Mouse (Mus musculus): ENCODE results near the gene Myo9b.
"Not testable (repeated sequence)": the region's sequence is repeated elsewhere in the genome, so short reads cannot be mapped to it uniquely, and the experiment has no call there.

Myo9b gene

DNA sequence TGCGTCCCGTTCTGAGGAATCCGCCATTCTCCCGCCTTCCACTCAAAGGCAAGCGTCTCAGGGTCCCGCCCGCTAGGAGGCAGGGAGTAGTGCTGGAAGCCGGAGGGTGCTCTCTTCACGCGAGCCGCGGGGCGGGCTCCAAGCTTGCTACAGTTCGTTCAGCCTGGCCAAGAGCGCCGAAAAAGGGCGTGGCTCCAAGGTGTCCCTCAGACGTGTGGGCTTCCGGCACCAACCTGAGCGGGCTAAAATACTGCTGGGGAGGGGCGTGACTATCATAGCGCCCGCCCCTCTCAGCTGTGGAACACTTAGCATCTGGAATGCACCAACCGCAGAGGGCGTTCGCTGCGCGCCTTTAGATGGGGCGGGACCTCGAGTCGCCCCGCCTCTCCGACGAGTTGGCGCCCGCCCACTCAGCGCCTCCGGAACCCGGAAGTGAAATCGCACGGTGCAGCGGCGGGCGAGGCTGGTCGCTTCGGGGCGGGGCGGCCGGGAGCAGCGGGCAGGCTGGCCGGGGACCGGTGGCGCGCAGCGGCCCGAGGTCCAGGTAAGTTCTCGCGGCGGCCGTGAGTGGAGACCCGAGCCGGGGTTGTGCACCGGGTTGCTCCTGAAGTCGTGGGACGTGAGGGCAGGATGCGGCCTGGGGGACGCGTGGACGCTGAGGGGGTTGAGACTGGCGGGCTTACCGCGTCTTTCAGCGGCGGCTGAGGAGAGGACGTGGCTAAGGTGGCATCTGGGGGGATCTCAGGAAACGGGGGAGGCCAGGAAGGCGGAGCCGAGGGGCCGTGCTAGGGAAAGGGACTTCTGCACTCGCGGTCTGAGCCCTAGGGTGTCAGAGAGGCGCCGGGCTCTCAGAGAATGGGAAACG lies at the start of gene Myo9b, which contains the start of gene Haus8:
Gene Myo9b (plus strand): TSS at position 429 of the 865 bp plus-strand sequence.
Gene Haus8 (minus strand): TSS at position 649 of the 865 bp plus-strand sequence.
- peak; percentile 96 for DNase-seq (ENCODE audit: low read depth, low spot score)

DNA sequence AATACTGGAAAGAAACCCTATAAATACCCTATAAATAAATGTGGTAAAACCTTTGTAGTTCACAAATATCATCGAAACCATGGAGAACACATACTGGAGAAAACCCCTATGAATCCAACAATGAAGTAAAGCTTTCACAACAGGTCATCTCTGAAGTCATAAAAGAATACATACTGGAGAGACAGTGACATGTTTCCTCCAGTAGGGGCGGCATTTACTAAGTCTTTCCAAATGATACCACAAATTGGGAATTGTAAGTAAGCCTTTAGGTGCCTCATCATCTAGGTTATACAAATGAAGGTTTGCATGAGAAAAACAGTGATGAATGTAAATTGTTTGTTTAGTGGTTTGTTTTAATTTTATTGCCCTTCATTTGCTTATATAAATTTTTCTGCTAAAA lies 48.0 kb upstream of the Myo9b start:
- no peak for DNase-seq (ENCODE audit: low read depth, low spot score)

DNA sequence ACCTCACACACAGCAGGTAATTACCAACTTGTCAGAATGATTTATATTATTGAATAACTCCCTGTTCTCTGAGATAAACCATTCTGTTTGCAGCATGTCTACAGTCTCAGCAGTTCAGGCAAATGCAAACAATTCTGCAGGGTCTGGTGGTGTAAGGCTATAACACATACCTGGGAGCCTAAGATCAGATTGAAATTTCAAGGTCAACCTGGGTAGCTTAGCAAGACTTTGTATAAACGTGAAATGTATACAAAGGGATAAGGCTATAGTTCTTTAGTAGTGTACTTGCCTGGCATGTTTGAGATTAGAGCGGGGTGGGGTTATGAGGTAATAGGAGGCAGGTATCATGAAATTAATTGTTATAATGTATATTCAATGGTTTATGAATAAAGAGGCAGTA lies 29.8 kb upstream of the Myo9b start:
- DNase-seq (ENCODE audit: low read depth, low spot score) = no peak

DNA sequence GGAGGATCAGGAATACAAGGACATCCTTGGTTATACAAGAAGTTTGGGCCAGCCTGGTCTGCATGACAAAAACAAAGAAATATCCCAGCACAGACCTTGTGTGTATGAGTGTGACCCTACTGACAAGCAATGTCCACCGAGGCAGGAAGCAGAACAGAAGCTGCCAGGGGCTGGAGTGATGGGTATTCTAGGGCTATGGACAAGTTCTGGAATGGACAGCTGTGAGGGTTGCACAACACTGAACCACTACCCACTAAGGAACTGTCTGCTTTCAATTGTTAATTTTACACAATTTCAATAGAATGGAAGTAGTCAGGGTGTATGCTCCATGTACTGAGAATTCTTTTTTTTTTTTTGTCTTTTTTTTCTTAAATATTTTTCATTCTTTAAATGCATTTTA lies 24.3 kb upstream of the Myo9b start:
- DNase-seq (ENCODE audit: low read depth, low spot score) = no peak

DNA sequence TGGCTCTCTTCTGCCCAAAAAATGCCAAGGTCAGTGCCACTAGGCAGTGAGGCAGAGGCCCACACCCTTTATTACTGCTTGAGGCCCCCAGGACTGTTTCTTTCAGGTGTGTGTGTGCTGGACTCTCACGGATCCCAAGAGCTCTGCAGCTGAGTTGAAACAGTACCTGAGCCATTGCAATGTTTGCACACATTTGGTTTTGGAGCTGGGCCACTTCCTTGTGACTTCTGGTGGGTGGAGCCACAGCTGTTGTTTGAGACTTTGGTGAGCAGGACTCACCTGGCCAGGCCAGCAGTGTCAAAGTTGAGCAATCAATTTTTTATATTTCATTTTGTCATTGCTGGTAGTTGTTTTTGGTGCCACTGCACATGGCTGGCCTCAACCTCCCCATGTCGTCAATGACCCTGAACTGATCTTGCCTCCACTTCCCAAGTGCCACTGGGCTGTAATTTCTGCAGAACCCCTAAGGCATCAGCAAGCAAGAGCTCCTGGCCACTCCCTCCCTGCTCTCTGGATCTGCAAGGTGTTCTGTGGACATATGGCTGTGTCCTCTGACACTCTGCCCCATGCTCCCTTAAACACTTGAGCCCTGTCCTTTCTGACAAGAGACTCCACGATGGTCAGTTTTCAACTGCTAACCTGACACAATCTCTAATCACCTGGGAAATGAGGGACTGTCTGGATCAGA lies 15.8 kb upstream of the Myo9b start:
- DNase-seq (ENCODE audit: low read depth, low spot score) = no peak

DNA sequence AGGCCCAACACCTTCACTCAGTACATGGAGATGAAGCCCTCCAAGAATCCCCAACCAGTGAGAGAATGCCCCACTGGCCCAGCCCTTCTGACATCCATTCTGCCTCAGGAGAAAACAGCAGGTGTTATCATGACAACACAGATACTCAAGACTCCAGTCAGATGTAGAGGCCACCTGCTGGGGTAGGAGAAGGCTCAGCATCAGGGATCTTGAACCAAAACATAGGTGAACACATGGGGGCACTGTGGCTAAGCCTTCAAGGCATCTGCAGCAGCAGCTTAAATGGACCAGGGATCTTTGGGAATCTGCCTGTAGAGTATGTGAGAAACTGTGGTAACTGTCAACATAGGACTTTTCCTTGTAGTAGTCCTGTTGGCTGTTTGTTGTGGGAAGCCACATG lies 11.3 kb upstream of the Myo9b start:
- no peak for DNase-seq (ENCODE audit: low read depth, low spot score)

DNA sequence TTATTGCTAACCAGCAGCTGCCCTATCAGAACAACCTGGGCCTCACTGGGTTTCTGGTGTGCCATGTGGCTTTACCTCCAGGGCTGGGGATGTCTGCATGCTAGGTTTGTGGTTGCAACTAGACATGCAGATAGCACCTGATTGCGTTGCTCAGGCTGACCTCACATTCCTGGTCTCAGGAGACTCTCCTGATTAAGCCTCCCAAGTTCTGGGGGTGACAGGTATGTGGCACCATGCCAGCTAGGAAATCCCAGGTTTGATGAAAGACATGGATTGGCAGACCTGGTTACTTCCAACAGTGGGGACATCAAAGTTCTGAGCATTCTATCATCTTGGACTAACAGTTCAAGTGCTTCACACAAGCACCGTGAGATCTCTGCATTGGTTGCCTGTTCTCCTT lies 4.8 kb upstream of the Myo9b start:
- no peak for DNase-seq (ENCODE audit: low read depth, low spot score)

DNA sequence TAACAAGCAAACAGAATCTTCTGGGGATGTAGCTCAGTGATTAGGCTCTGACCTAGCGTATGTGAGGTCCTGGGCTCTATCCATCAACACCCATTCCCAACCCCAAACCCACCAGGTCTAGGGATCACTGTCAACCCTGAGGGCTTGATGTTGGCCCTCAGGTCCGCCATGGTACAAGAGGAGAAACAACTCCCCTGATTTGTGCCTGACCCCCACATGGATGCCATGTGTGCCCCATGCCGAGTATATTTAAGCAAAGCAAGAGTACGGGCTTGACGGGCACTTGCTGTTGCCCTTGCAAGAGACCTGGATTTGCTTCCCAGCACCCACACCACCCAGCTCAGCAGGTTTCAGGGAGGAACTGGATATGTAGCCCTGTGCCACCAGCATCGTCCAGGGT lies 4.2 kb upstream of the Myo9b start:
- DNase-seq (ENCODE audit: low read depth, low spot score) = not testable (repeated sequence)

DNA sequence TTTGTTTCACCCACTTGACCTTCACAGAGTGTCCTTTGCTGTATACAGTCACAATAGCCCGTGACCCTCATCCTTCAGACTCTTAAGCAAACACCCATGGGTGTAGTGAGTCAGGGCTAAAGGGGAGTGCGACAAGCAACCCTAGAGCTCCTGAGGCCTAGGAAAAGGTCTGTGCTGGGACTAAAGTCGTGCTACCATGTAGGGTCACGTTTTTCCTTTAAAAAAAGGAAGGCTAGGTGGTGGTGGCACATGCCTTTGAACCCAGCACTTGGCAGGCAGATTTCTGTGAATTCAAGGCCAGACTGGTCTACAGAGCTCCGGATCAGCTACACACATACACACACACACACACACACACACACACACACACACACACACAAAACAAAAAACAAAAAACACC lies 884 bp upstream of the Myo9b start:
- DNase-seq (ENCODE audit: low read depth, low spot score) = no peak

DNA sequence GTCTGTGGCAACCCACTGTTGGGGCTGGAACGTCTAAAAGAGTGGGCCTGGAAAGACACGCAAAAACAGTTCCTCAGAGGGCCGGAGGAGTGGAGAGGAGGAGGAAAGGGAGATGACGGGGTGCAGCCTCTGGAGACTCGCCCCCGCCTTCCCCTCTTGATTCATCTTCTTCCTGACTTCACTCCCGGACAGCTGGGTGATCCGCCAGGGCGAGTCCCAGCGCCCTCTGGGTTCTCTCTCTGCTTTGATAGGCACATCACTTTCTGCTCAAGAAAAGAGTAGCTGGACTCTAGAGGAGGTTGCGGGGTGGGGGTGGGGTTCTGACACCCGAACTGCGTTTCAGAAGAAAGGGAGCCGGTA lies 617 bp downstream of the Myo9b start:
- DNase-seq (ENCODE audit: low read depth, low spot score) = no peak

DNA sequence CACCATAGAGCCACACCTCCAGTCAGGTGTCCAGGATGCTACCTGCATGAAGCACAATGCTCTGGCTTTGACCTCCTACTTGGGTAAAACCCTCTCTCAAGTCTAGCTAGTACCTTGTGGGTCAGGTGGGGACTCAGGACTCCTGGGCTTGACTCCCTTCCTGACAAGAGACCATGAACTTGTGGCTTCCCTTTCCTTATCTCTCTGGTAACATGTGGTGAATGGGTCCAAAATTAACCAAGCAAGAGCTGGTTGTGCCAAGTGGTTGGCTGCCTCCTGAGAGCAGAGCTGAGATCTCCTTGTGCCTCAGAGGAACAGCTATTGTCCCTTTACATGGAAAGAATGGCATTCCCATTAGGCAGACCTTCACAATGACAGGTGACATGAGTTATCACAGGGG lies 2.0 kb downstream of the Myo9b start:
- DNase-seq (ENCODE audit: low read depth, low spot score) = no peak

DNA sequence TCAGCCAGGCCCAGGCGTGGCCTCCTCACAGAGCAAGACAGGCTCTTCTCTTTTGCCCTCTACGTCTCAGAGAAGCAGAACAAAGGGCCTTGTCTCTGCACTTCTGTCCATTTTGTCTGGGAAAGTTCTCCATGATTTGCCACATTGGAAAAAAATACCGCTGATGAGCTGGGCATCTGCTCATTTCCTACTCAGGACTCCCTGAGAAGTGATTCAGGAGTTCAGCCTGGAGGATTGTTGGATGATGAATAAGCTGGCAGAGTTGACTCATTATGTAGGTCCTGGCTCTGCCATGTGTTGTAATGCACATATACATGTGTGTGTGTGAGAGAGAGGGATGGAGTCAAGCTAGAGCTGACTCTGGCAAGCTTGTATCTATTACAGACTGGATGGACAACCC lies 3.7 kb downstream of the Myo9b start:
- DNase-seq (ENCODE audit: low read depth, low spot score) = no peak

DNA sequence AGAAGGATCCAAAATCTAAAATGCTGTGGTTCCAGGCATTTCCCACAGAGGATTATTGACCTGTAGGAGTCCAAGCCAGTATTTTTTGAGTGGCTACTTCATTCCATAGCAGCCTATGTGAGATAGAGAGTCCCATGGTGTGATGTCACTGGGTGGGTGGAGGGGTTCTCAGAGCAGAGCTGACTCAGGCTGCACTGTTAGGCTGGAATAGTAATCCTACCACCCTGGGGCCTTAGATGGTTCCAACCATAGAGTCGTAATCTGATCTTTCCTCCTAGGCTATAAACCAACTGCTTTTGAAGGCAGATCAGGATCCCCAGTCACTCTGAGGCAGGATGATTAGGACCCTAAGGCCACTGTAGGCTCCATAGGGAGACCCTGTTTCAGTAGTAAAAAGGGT lies 6.9 kb downstream of the Myo9b start:
- DNase-seq (ENCODE audit: low read depth, low spot score) = not testable (repeated sequence)

DNA sequence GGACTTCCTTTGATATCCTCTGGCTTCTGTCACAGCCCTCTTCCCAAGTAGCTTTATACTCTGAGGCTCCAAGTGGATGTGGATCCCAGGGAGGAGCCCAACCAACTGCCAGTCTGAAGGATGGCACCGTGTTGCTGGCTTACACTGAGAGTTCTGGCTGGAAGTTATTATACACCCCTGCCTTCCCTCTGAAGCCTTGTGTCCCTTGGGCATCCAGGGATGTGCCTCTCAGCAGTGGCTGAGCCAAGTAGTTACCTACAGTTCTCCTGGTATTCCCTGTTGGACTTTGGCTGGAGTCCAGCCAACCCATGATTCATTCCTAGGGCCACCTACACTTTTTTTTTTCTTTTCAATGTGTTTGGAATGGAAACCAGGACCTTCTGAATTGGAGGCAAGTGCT lies 9.2 kb downstream of the Myo9b start:
- DNase-seq (ENCODE audit: low read depth, low spot score) = not testable (repeated sequence)

DNA sequence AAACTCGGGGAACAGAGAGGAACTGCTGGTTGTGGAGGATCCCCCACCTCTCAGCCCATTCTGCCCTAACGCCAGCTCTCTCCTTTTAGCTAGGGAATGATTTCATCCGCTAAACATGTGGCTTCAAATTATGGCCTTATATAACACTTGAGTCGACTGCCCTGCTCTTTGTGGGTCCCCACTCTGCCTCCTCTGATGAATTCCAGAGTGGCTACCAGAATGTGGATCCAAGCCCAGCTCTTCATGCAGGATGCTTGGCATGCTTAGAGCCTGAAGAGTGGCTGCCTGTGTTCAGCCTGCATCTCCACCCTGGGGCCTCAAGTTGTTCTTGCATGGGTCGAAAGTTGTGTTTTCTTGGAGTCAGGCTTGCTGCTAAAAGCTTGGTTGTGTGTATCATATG lies 10.1 kb downstream of the Myo9b start:
- no peak for DNase-seq (ENCODE audit: low read depth, low spot score)

DNA sequence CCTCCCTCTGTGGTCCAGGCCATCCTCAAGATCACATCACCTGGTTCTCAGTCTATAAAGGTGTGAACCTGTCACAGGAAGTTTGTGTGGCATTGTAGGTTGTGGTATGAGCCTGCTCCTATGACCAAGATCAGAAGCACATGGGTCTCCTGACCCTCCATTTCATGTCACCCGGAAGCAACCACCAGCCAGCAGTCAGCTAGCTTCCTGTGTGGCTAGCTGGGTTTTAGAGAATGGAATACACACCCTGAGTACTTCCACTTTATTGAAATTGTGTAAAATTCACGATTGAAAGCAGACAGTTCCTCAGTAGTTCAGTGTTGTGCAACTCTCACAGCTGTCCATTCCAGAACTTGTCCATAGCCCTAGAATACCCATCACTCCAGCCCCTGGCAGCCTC lies 13.7 kb downstream of the Myo9b start:
- not testable (repeated sequence) for DNase-seq (ENCODE audit: low read depth, low spot score)

DNA sequence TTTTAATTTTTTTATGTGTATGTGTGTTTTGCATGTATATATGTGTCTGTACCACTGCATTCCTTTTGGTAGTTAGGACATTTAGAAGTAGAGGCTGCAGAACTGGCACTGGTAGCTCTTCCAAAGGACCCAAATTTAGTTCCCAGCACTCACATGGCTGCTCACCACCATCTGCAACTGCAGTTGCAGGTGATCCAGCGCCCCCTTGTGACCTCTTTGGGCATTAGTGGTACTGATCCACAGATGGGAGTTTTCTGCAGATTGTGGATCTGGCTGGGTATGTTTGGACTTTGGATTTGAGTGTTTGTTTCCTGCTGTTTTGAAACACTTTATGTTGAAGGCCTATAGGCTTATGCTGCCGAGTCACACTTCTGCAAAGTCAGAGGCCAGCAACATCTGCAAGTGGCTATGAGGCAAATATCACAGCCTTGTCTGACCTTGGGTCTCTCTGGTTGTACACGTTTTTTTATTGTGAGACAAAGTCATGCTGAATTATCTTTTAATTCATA lies 16.0 kb downstream of the Myo9b start:
- no peak for DNase-seq (ENCODE audit: low read depth, low spot score)

DNA sequence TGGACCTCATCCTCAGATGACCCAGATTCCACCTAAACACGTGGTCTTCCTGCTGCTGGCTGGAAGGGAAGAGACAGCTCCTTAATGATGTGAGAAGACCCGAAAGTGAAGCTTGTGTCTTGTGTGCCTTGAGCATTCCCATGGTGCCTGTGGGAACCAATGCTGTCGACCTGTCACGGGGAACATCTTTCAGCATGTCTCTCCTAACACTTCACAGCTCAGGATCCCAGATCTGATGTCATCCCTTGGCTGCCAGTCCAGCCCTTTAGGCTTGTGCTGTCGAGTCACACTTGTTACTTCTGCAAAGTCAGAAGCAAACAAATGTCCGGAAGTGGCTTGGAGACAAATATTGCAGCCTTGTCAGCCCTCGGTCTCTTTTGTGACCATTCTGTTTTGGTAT lies 16.6 kb downstream of the Myo9b start:
- DNase-seq (ENCODE audit: low read depth, low spot score) = no peak

DNA sequence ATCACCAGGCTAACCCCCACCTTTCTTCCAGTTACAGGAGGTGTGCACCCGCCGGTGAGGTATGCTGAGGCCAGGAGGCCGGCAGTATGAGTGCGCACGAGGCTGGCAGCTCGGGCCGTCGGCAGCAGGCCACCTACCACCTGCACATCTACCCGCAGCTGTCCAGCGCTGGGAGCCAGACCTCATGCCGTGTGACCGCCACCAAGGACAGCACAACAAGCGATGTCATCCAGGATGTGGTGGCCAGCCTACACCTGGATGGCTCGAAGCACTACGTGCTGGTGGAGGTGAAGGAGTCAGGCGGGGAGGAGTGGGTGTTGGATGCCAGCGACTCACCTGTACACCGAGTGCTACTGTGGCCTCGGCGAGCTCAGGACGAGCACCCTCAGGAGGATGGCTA lies 17.7 kb downstream of the Myo9b start:
- DNase-seq (ENCODE audit: low read depth, low spot score) = no peak

DNA sequence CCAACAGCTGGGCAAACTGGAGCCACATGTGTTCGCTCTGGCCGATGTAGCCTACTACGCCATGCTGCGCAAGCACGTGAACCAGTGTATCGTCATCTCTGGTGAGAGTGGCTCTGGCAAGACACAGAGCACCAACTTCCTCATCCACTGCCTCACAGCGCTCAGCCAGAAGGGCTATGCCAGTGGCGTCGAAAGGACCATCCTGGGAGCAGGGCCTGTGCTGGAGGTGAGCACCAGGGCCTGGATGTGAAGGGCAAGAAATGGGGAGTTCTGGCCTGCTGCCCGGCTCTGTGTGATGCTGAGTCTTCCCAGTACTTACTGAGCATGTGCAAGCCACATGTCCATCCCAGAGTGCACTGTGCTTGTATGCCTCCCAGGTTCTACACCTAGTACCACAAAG lies 18.4 kb downstream of the Myo9b start:
- no peak for DNase-seq (ENCODE audit: low read depth, low spot score)

DNA sequence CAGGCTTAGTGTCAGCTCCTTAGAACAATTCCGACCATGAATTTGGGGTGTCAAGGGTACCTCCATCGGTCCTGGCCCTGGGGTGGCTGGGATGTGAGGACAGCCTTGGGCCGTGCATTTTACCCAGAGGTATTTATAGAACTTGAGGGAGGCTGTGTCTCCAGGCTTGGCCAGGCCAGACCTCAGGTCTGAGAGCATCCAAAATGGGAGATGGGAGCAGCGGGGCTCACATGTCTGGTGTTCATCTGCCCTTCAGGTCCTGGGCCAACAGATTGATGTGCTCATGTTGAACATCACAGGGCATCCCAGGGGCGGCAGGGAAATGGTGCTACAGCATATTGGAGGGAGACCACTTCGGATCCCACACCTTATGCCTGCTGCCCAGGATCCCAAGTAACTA lies 18.8 kb downstream of the Myo9b start:
- no peak for DNase-seq (ENCODE audit: low read depth, low spot score)

DNA sequence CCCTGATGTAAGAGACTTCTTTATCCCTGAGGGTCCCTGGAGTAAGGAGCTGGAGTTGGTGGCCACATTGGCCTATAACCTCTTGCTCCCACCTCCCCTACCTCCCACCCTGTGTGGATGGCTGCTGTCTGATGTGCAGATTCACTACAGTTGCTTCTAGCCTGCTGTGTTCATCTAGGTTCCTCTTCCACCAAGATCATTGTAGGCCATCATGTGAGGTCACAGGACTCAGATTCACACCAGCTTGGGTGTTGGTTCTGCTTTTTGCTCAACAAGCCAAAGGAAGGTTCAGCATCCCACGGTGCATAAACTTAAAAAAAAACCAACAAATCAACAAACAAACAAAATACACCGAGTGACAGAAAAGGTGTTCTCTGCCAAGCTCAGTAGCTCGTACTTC lies 21.4 kb downstream of the Myo9b start:
- not testable (repeated sequence) for DNase-seq (ENCODE audit: low read depth, low spot score)

DNA sequence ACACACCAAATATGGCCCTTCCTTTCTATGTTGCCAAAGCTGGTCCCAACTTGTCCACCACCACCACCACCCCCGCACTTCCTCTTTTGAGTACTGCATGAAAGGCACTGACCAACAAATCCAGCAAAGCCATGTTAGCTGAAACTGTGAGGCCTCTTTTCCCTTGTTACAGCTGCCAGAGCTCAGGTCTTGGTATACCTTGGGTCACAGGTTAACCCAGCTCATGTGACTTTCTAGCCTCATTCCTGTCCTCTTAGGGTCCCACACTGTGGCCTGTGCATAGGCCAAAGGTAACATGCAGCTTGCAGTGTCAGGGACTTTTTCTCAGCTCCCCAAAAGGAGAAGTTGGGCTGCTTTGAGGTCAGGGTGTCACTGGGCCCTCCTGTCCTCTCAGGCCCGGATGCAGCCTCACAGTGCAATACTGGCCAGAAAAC lies 23.7 kb downstream of the Myo9b start:
- DNase-seq (ENCODE audit: low read depth, low spot score) = no peak
